Mouse (Mus musculus) C3H10T1/2 (cell line): ENCODE measurements around the gene Fbxo28. TPM values are rescaled to one million over a fixed set of nuclear protein-coding genes. Genes with fewer than 3 reads are reported as not detected.

ENCODE experiments used
- polyA plus RNA-seq, 2 experiments: library from polyadenylated mRNA; unstranded; fragments of >200 nt; fragmentation: generic; extraction: Trizol; gene quantifications; one replicate each; pipeline ENCODE4 v1.2.1; 2012; ENCODE audit warnings: missing spikeins in 2 of 2

The Fbxo28 gene
- polyA plus RNA-seq: 1 to 10 TPM; 3.7 to 10.0 TPM

GRCm38 (mm10) chr1:182340821-182341781 lies at the start of gene Fbxo28:
TSS of gene Fbxo28 (minus strand) at chr1:182341629.

GRCm38 (mm10) chr1:182282091-182283075 lies 59.0 kb downstream of the Fbxo28 start, which contains the start of gene Degs1:
TSS of gene Degs1 (minus strand) at chr1:182282804.

Other genes starting within 250 kb of the Fbxo28 start
- 10 to 100 TPM; 11.1 to 73.2 TPM for gene Srp9, start 216.9 kb downstream of the Fbxo28 start, polyA plus RNA-seq
- not detected for gene Vmn1r1, start 177.1 kb downstream of the Fbxo28 start, polyA plus RNA-seq
- 10 to 100 TPM; 35.2 to 78.6 TPM for gene Degs1, start 58.8 kb downstream of the Fbxo28 start, polyA plus RNA-seq
- gene Trp53bp2, start 67.5 kb upstream of the Fbxo28 start, polyA plus RNA-seq: 1 to 10 TPM in 1 of 2 experiments, under 1 TPM in 1; 0.63 to 9.9 TPM
- gene Capn2, start 176.0 kb upstream of the Fbxo28 start, polyA plus RNA-seq: 100 to 1,000 TPM in 1 of 2 experiments, 10 to 100 TPM in 1; 27.4 to 155 TPM
- gene Capn8, start 223.4 kb upstream of the Fbxo28 start, polyA plus RNA-seq: not detected